Mouse (Mus musculus) forebrain, embryonic 16.5 days (tissue): ENCODE results near the gene Micall1. TPM values are rescaled to one million over a fixed set of nuclear protein-coding genes. Genes with fewer than 3 reads are reported as not detected.

ENCODE experiments used
- ATAC-seq: fragments of 200-750 bp; cut with Nextera tagmentation; 2 replicates; pipeline ENCODE4 v1.8.0; 2017; ENCODE audit warnings: mild to moderate bottlenecking, moderate library complexity
- H3K27ac ChIP-seq: fragments of 300-500 bp; sonication (generic); 2 replicates; pipeline ENCODE4 v1.5.1; 2014; ENCODE audit warnings: low read length, control low read depth
- H3K27me3 ChIP-seq: fragments of 300-500 bp; sonication (generic); replicated peaks from 2 replicates; pipeline ENCODE4 v1.6.1; 2014; ENCODE audit warnings: low read length; ENCODE audit not compliant: control insufficient read depth, insufficient read depth
- H3K36me3 ChIP-seq: fragments of 300-500 bp; sonication (generic); 2 replicates; pipeline ENCODE4 v1.6.1; 2014; ENCODE audit not compliant: control insufficient read depth, insufficient read depth
- H3K4me1 ChIP-seq: fragments of 300-500 bp; sonication (generic); replicated peaks from 2 replicates; pipeline ENCODE4 v1.6.1; 2014; ENCODE audit warnings: low read length; ENCODE audit not compliant: control insufficient read depth, insufficient read depth
- H3K4me2 ChIP-seq: fragments of 300-500 bp; sonication (generic); 2 replicates; pipeline ENCODE4 v1.6.1; 2014; ENCODE audit warnings: mild to moderate bottlenecking, low read length, control low read depth
- H3K4me3 ChIP-seq: fragments of 300-500 bp; sonication (generic); replicated peaks from 2 replicates; pipeline ENCODE4 v1.5.1; 2014; ENCODE audit warnings: mild to moderate bottlenecking, low read length, control low read depth
- H3K9ac ChIP-seq: fragments of 300-500 bp; sonication (generic); replicated peaks from 2 replicates; pipeline ENCODE4 v1.6.1; 2014; ENCODE audit warnings: low read depth, low read length, control low read depth
- H3K9me3 ChIP-seq: fragments of 300-500 bp; sonication (generic); 2 replicates; pipeline ENCODE4 v1.6.1; 2016; ENCODE audit warnings: low read length; ENCODE audit not compliant: control insufficient read depth
- WGBS: fragments of 180-500 bp; shearing (Covaris S2); extraction: QIAGEN DNeasy Blood & Tissue Kit; methylation state at CpG from one replicate; pipeline ENCODE4 v1.1.7; 2014; 5-methylcytosine and 5-hydroxymethylcytosine counted together
- polyA plus RNA-seq: library from polyadenylated mRNA; unstranded; fragments of >200 nt; fragmentation: Nextera tagmentation; extraction: Ambion mirVana; gene quantifications from 2 replicates; pipeline ENCODE4 v1.2.1, GENCODE M21; 2015

The Micall1 gene
- polyA plus RNA-seq, 1 experiment from 2014 or later = 10.0 TPM

- 51% methylated on average over 6 of the region's 6 CpGs for WGBS
- no peak for ATAC-seq
- Histone ChIP-seq H3K27ac (no peak overlapping the region), H3K27me3 (no peaks in the 10 kb centered on the region), H3K36me3 (no peaks in the 10 kb centered on the region), H3K9me3 (no peaks in the 10 kb centered on the region), H3K4me3 (no peak overlapping the region), H3K4me1 (no peaks in the 10 kb centered on the region), H3K9ac (no peak overlapping the region), H3K4me2 (no peak overlapping the region)
These were observed 68.2 kb downstream of the Micall1 start for GRCm38 (mm10) chr15:79176905-79177304.

DNA sequence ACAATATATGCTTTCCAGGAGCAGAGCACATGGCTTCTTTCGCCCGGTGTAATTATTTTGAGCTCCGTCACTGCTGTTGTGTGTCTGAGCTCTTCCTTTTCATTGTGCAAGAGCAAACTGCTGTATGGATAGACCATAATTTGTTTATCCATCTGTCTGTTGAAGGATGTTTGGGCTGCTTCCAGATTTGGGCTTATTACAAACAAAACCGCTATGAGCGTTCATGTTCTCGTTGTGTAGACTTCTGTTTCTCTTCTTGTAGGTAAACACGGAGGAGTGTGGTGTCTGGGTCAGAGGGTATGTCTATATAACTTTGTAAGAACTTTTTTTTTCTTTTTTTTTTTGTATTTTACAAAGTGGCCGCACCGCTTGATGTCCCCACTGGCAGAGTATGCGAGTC, 76.5 kb downstream of the Micall1 start:
- Histone ChIP-seq H3K4me1 (no peaks in the 10 kb centered on the region), H3K4me3 (no peak overlapping the region), H3K27me3 (no peaks in the 10 kb centered on the region), H3K9me3 (no peaks in the 10 kb centered on the region), H3K27ac (no peak overlapping the region), H3K9ac (no peak overlapping the region), H3K4me2 (no peak overlapping the region), H3K36me3 (no peaks in the 10 kb centered on the region)
- no peak for ATAC-seq
- WGBS = 66% methylated on average over 10 of the region's 10 CpGs

Other genes starting within 250 kb of the Micall1 start
- 61.3 and 67.4 TPM in 2 replicates for gene Gga1, start 231.7 kb upstream of the Micall1 start, polyA plus RNA-seq
- gene Gm49510, start 209.2 kb upstream of the Micall1 start, polyA plus RNA-seq = 0.19 and 0.30 TPM in 2 replicates
- gene Sh3bp1, start 209.1 kb upstream of the Micall1 start, polyA plus RNA-seq = 4.9 and 6.0 TPM in 2 replicates
- gene Pdxp, start 195.0 kb upstream of the Micall1 start, polyA plus RNA-seq = 96.4 and 102 TPM in 2 replicates
- gene Lgals1, start 182.2 kb upstream of the Micall1 start, polyA plus RNA-seq = 51.9 and 95.5 TPM in 2 replicates
- 60.4 and 64.2 TPM in 2 replicates for gene Nol12, start 174.0 kb upstream of the Micall1 start, polyA plus RNA-seq
- gene Triobp, start 161.2 kb upstream of the Micall1 start, polyA plus RNA-seq = 42.7 and 49.7 TPM in 2 replicates
- gene H1f0, start 80.4 kb upstream of the Micall1 start, polyA plus RNA-seq = 403 and 441 TPM in 2 replicates
- not detected in 2 replicates for gene Galr3, start 67.0 kb upstream of the Micall1 start, polyA plus RNA-seq
- gene Ankrd54, start 46.0 kb upstream of the Micall1 start, polyA plus RNA-seq = 54.9 and 58.1 TPM in 2 replicates
- 188 and 205 TPM in 2 replicates for gene Eif3l, start 33.7 kb upstream of the Micall1 start, polyA plus RNA-seq
- 253 and 256 TPM in 2 replicates for gene Polr2f, start 32.1 kb downstream of the Micall1 start, polyA plus RNA-seq
- 11.7 and 13.1 TPM in 2 replicates for gene 1700088E04Rik, start 32.4 kb downstream of the Micall1 start, polyA plus RNA-seq
- gene Sox10, start 56.3 kb downstream of the Micall1 start, polyA plus RNA-seq = 2.0 and 2.2 TPM in 2 replicates
- 76.3 and 102 TPM in 2 replicates for gene Pick1, start 120.3 kb downstream of the Micall1 start, polyA plus RNA-seq
- gene Gm49486, start 120.5 kb downstream of the Micall1 start, polyA plus RNA-seq = 0.82 and 0.94 TPM in 2 replicates
- 0.41 and 0.62 TPM in 2 replicates for gene Slc16a8, start 145.9 kb downstream of the Micall1 start, polyA plus RNA-seq
- gene Baiap2l2, start 176.6 kb downstream of the Micall1 start, polyA plus RNA-seq = 2.0 and 3.0 TPM in 2 replicates
- gene Pla2g6, start 219.5 kb downstream of the Micall1 start, polyA plus RNA-seq = 26.4 and 31.0 TPM in 2 replicates
- gene Maff, start 237.7 kb downstream of the Micall1 start, polyA plus RNA-seq = 0.97 and 1.1 TPM in 2 replicates